Mouse (Mus musculus) thymus, adult 2 months (tissue): ENCODE measurements at regions not wholly inside any gene's neighbourhood (a gene's known extent, or its start where the extent isn't known, plus 50 kb on each side); places are given as distances from the start of the nearest gene placed in this dataset.

Experiments used
- DNase-seq: peaks from one replicate; pipeline ENCODE4 v3.0.0; 2021
- H3K27ac ChIP-seq: fragments of 200-500 bp; 2 replicates; pipeline ENCODE4 v1.5.1; 2012; ENCODE audit warnings: low read length, control low read depth; ENCODE audit not compliant: control insufficient read depth, insufficient read depth
- H3K27me3 ChIP-seq: fragments of 200-500 bp; 2 replicates; pipeline ENCODE4 v1.6.1; 2012; ENCODE audit warnings: mild to moderate bottlenecking, low read length, moderate library complexity, mixed read lengths; ENCODE audit not compliant: control insufficient read depth, insufficient read depth
- H3K36me3 ChIP-seq: fragments of 200-500 bp; 2 replicates; pipeline ENCODE4 v1.6.1; 2012; ENCODE audit warnings: mild to moderate bottlenecking, low read length, moderate library complexity; ENCODE audit not compliant: control insufficient read depth, insufficient read depth
- H3K4me1 ChIP-seq: fragments of 200-500 bp; replicated peaks from 2 replicates; pipeline ENCODE4 v1.6.1; 2012; ENCODE audit warnings: low read length; ENCODE audit not compliant: control insufficient read depth, insufficient read depth
- H3K4me3 ChIP-seq: fragments of 200-500 bp; 2 replicates; pipeline ENCODE4 v1.5.1; 2012; ENCODE audit warnings: mild to moderate bottlenecking, low read length, control low read depth, moderate library complexity; ENCODE audit not compliant: control insufficient read depth, insufficient read depth
- CTCF ChIP-seq: fragments of 200-500 bp; IDR thresholded peaks from 2 replicates; pipeline ENCODE4 v1.5.1; 2012; ENCODE audit warnings: mild to moderate bottlenecking, control low read depth, low read length, moderate library complexity, borderline replicate concordance; ENCODE audit not compliant: control insufficient read depth, poor library complexity, insufficient read depth; ENCODE audit errors: extremely low read depth
- POLR2A ChIP-seq: fragments of 200-500 bp; IDR thresholded peaks from 2 replicates; pipeline ENCODE4 v1.6.1; 2012; ENCODE audit warnings: mild to moderate bottlenecking, low read length, control low read depth, moderate library complexity; ENCODE audit not compliant: control insufficient read depth, poor library complexity, insufficient read depth; ENCODE audit errors: extremely low read depth
- WGBS: fragments of 180-500 bp; shearing (Covaris S2); methylation state at CpG from one replicate; pipeline ENCODE4 v1.1.7; 2018; 5-methylcytosine and 5-hydroxymethylcytosine counted together

DNA sequence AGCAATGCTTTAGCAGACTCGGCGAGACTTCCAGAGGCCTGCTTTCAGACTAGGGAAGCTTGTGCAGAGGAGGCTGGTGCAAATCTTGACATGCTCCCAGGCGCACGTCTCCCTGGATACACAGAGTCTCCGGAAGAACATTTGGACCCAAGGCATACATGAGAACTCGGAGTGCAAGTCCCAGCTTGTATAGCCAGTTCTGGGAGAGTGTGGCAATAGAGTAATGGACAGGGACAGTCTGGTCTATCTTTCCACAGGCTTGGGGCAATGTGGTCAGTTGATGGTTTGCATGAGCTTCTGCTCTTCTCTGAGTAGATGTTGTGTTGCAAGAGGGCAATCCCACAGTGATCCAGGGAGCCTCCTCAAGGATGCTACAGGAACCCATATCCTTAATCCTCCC, 93.2 kb downstream of the Gadd45g start:
- H3K36me3 ChIP-seq: no peaks in the 10 kb centered on the region
- H3K27ac ChIP-seq: no peak overlapping the region
- TF ChIP-seq CTCF: no peak
- no peak for TF ChIP-seq POLR2A
- H3K4me3 ChIP-seq: no peak overlapping the region
- DNase-seq: no peak
- no peaks in the 10 kb centered on the region for H3K27me3 ChIP-seq
- peaks cover 28% of the 10 kb centered on the region for H3K4me1 ChIP-seq
- 94% methylated on average over 6 of the region's 6 CpGs for WGBS

DNA sequence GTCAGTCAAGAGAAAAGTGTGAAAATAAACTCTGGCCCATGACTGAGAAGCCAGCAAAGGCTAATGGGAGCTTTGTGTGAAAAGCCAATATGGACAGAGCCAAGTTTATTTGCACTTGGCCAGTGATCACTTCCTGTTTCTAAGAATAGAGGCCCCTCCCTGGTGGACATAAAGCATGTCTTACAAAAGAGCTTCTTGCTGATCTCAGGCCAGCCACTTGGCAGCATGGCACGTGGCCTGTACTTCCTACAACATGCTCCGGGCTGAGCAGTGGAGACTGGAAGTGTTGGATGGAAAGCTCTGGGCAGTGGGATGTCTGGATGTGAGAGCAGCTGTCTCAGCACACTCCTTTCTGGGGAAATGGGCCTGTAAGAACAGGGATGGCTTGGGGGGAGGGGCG, 99.7 kb downstream of the Gadd45g start:
- 64% methylated on average over 3 of the region's 3 CpGs for WGBS
- no peak for DNase-seq
- H3K27ac ChIP-seq: no peak overlapping the region
- peaks cover 12% of the 10 kb centered on the region for H3K4me1 ChIP-seq
- H3K27me3 ChIP-seq: no peaks in the 10 kb centered on the region
- no peak overlapping the region for H3K4me3 ChIP-seq
- no peak for TF ChIP-seq POLR2A
- no peak for TF ChIP-seq CTCF
- H3K36me3 ChIP-seq: no peaks in the 10 kb centered on the region

DNA sequence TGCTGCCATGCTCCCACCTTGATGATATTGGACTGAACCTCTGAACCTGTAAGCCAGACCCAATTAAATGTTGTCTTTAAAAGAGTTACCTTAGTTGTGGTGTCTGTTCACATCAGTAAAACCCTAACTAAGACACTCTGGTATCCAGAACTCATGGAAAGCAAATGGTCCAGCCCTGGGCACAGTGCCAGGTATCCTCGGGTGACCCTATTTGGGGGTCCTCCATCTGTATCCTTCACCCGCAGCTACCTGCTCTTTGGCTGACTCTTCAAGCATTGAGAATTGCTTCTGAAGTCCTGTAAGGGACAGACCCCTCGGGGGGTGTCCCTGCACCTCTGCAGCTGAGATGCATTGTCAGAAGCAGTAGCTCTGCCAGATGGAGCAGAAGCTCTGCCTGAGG, 102.4 kb downstream of the Gadd45g start:
- 94% methylated on average over 3 of the region's 3 CpGs for WGBS
- Histone ChIP-seq H3K36me3 (no peaks in the 10 kb centered on the region), H3K27me3 (no peaks in the 10 kb centered on the region), H3K27ac (no peak overlapping the region), H3K4me3 (no peak overlapping the region), H3K4me1 (peaks cover 21% of the 10 kb centered on the region)
- TF ChIP-seq POLR2A (no peak), CTCF (no peak)
- DNase-seq: no peak

DNA sequence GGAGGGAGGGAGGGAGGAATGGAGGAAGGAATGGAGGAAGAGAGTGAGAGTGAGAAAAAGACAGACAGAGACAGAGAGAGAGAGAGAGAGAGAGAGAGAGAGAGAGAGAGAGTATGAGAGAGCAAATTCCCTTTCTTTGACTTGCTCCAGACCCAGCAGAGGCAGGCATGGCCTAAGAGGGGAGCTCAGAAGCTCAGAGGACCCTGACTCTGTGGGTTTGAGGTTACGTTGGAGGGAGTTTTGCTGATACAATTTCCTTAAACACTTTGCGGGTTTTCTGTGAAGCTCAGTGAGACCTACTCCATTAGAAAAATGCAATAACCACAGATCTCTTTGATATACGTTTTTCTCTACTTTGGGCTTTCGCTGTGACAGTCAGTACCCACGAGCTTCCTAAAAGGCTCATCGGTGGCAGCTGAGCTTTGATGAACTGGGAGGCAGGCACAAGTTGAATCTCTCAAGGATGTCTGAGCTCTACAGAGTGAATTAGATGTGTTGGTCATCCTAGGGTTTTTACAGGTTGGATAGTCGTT, 105.1 kb downstream of the Gadd45g start:
- no peak for DNase-seq
- H3K4me1 ChIP-seq: peaks cover 19% of the 10 kb centered on the region
- no peak for TF ChIP-seq POLR2A
- no peak for TF ChIP-seq CTCF
- no peak overlapping the region for H3K27ac ChIP-seq
- no peak overlapping the region for H3K4me3 ChIP-seq
- WGBS: 9% methylated on average over 7 of the region's 7 CpGs
- H3K36me3 ChIP-seq: no peaks in the 10 kb centered on the region
- H3K27me3 ChIP-seq: no peaks in the 10 kb centered on the region

DNA sequence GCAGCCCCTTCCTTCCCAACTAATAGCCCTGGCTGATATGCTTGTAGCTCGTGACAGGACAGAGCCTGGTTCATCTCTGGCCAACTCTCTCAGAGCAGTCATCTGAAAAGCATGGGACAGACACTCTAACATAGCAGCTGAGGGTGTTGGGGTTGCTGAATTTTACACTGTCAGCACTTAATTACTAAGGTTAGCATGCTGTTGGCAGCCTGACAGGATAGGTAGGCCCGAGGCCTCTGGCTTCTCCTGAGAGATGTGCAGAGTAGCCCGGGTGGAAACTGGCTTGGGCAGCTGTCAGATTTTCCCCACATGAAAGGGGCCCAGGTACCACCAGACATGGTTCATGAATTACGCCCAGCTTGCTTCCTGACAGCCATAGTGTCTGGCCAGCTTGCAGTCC, 106.6 kb downstream of the Gadd45g start:
- Histone ChIP-seq H3K27me3 (no peaks in the 10 kb centered on the region), H3K27ac (no peak overlapping the region), H3K36me3 (no peaks in the 10 kb centered on the region), H3K4me1 (peaks cover 22% of the 10 kb centered on the region), H3K4me3 (no peak overlapping the region)
- TF ChIP-seq POLR2A (no peak), CTCF (no peak)
- WGBS: 83% methylated on average over 4 of the region's 4 CpGs
- DNase-seq: no peak

DNA sequence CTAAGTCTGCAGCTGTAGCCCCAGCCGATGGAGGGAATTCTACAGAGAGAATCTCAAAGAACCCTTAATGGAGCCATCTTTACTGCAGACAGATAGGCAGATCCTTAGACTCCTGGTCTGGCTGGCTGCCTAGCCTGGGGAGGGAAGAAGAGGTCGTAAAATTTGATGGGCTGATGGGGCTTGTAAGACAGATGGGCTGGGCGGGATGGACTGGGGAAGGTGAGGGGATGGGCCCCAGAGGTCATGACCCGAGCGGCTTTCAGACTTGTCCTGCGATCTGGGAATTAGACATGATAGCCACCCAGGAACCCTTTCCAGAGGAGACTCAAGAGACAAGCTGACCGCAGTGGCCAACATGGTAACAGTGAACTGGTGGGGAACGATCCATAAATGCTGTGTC, 107.1 kb downstream of the Gadd45g start:
- DNase-seq: no peak
- WGBS: 96% methylated on average over 8 of the region's 8 CpGs
- H3K4me1 ChIP-seq: peaks cover 27% of the 10 kb centered on the region

DNA sequence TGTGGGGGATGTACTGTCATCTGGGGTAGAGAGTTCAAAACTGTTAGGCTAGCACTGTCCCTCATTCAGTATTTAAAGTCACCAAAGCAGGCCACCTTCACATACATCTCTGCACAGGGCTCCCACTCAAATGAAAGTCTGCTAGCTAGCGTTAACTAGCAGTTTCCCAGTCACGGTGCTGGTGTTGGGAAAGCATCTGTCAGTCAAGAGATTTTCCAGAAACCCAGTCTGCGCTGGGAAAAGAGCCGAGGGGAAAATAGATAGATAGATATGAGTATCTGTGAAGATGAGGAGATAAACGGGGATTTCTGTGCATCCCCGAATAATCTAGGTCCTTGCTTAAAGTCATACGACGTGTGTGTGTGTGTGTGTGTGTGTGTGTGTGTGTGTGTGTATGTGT, 110.6 kb downstream of the Gadd45g start:
- Histone ChIP-seq H3K27me3 (no peaks in the 10 kb centered on the region), H3K36me3 (no peaks in the 10 kb centered on the region), H3K4me3 (no peak overlapping the region), H3K4me1 (peaks cover 16% of the 10 kb centered on the region), H3K27ac (no peak overlapping the region)
- no peak for TF ChIP-seq POLR2A
- WGBS: 95% methylated on average over 8 of the region's 8 CpGs
- DNase-seq: no peak

More for the DNA sequence above, 107.1 kb downstream of the Gadd45g start:
- no peaks in the 10 kb centered on the region for H3K27me3 ChIP-seq
- no peak overlapping the region for H3K4me3 ChIP-seq
- H3K36me3 ChIP-seq: no peaks in the 10 kb centered on the region
- TF ChIP-seq POLR2A (no peak), CTCF (no peak)
- H3K27ac ChIP-seq: no peak overlapping the region
